Mouse (Mus musculus): Measurements from ENCODE around the gene Slc37a3. TPM values are rescaled to one million over a fixed set of nuclear protein-coding genes. Genes with fewer than 3 reads are reported as not detected.
"Not testable (repeated sequence)": the region's sequence is repeated elsewhere in the genome, so short reads cannot be mapped to it uniquely, and the experiment has no call there.

Slc37a3 gene
- 62.8 and 65.8 TPM in 2 replicates for polyA plus RNA-seq (2015; fragmentation: Nextera tagmentation; extraction: Ambion mirVana)

- ATAC-seq (replicated peaks) = peak; percentile 93
- Histone ChIP-seq H3K4me3 (peak within 1 kb of the TSS; percentile 99), H3K4me1 (peaks cover 27% of the 10 kb centered on the region), H3K4me2 (peak within 1 kb of the TSS; percentile 60), H3K9ac (peak within 1 kb of the TSS; percentile 98), H3K27ac (peak within 1 kb of the TSS; percentile 73), H3K9me3 (no peaks in the 10 kb centered on the region), H3K27me3 (replicated peaks) (peaks cover 6% of the 10 kb centered on the region; the same call in 1 of the 2 replicates), H3K36me3 (replicated peaks) (peaks cover 2% of the 10 kb centered on the region; the same call in 1 of the 2 replicates)
- under 1% methylated on average over 43 of the region's 43 CpGs for WGBS
Measured at GRCm38 (mm10) chr6:39377311-39377827, at the start of gene Slc37a3. Gene Slc37a3, minus strand, starts transcription at chr6:39377675.

DNA sequence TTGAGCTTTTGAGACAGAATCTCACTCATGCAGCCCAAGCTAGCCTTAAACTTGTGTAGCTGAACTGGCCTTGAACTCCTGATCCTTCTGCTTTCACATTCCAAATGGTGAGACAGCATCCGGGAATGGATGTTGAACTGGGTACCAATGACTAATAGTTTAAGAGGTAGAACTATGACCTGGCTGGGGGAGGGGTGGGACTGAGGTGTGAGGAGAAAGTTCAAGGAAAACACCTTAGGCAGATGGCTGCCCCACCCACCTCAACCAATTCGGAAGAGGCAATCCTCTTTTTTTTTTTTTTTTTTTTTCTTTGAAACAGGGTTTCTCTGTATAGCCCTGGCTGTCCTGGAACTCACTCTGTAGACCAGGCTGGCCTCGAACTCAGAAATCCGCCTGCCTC lies 49.2 kb upstream of the Slc37a3 start:
- ATAC-seq (replicated peaks) = no peak
- Histone ChIP-seq H3K36me3 (replicated peaks) (no peaks in the 10 kb centered on the region), H3K27ac (no peak overlapping the region), H3K4me1 (no peaks in the 10 kb centered on the region), H3K9me3 (no peaks in the 10 kb centered on the region), H3K27me3 (replicated peaks) (no peaks in the 10 kb centered on the region), H3K4me3 (no peak overlapping the region), H3K4me2 (no peak overlapping the region), H3K9ac (no peak overlapping the region)
- 86% methylated on average over 4 of the region's 4 CpGs for WGBS

GRCm38 (mm10) chr6:39425181-39425580 lies 47.7 kb upstream of the Slc37a3 start:
- Histone ChIP-seq H3K27ac (no peak overlapping the region), H3K36me3 (replicated peaks) (no peaks in the 10 kb centered on the region), H3K9me3 (no peaks in the 10 kb centered on the region), H3K27me3 (replicated peaks) (no peaks in the 10 kb centered on the region), H3K4me2 (no peak overlapping the region), H3K4me1 (0 out of 2 replicates have a peak, but pooled peaks cover 3% of the 10 kb centered on the region), H3K4me3 (no peak overlapping the region), H3K9ac (no peak overlapping the region)
- 87% methylated on average over 2 of the region's 2 CpGs for WGBS
- ATAC-seq (replicated peaks) = no peak

DNA sequence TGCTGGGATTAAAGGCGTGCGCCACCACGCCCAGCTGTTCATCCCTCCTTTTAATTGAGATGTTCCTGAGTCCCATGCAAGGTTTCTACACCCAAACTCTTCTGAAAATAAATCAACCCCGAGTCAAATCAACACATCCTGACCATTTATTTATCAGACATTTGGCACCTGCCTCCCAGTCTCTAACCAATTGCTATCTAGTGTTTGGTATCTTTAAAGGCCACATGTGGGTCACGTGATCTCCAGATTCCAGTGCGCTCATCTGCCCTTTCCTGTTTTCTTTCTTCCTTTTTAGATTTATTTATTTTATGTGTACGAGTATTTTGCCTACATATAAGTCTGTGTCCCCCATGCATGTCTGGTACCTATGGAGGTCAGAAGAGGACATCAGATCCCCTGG lies 46.2 kb upstream of the Slc37a3 start:
- H3K9ac ChIP-seq = no peak overlapping the region
- H3K4me2 ChIP-seq = no peak overlapping the region
- no peak for ATAC-seq (replicated peaks)
- H3K36me3 ChIP-seq (replicated peaks) = no peaks in the 10 kb centered on the region
- WGBS = 93% methylated on average over 7 of the region's 7 CpGs
- H3K4me3 ChIP-seq = no peak overlapping the region
- 0 out of 2 replicates have a peak, but pooled peaks cover 3% of the 10 kb centered on the region for H3K4me1 ChIP-seq
- H3K27ac ChIP-seq = no peak overlapping the region
- no peaks in the 10 kb centered on the region for H3K27me3 ChIP-seq (replicated peaks)
- no peaks in the 10 kb centered on the region for H3K9me3 ChIP-seq

GRCm38 (mm10) chr6:39423130-39423551 lies 45.7 kb upstream of the Slc37a3 start:
- no peak overlapping the region for H3K4me2 ChIP-seq
- peaks cover 7% of the 10 kb centered on the region for H3K4me1 ChIP-seq
- H3K36me3 ChIP-seq (replicated peaks) = no peaks in the 10 kb centered on the region
- no peak for ATAC-seq (replicated peaks)
- H3K27me3 ChIP-seq (replicated peaks) = no peaks in the 10 kb centered on the region
- H3K27ac ChIP-seq = no peak overlapping the region
- H3K9me3 ChIP-seq = no peaks in the 10 kb centered on the region
- 69% methylated on average over 6 of the region's 6 CpGs for WGBS
- H3K9ac ChIP-seq = no peak overlapping the region
- no peak overlapping the region for H3K4me3 ChIP-seq

GRCm38 (mm10) chr6:39420867-39421266 lies 43.4 kb upstream of the Slc37a3 start:
- H3K9ac ChIP-seq = no peak overlapping the region
- no peaks in the 10 kb centered on the region for H3K27me3 ChIP-seq (replicated peaks)
- H3K4me3 ChIP-seq = peak overlapping the region; percentile 70
- H3K9me3 ChIP-seq = no peaks in the 10 kb centered on the region
- no peak for ATAC-seq (replicated peaks)
- H3K27ac ChIP-seq = peak overlapping the region; percentile 94
- peaks cover 18% of the 10 kb centered on the region for H3K4me1 ChIP-seq
- WGBS = 44% methylated on average over 4 of the region's 4 CpGs
- H3K36me3 ChIP-seq (replicated peaks) = no peaks in the 10 kb centered on the region
- peak overlapping the region; percentile 66 for H3K4me2 ChIP-seq

DNA sequence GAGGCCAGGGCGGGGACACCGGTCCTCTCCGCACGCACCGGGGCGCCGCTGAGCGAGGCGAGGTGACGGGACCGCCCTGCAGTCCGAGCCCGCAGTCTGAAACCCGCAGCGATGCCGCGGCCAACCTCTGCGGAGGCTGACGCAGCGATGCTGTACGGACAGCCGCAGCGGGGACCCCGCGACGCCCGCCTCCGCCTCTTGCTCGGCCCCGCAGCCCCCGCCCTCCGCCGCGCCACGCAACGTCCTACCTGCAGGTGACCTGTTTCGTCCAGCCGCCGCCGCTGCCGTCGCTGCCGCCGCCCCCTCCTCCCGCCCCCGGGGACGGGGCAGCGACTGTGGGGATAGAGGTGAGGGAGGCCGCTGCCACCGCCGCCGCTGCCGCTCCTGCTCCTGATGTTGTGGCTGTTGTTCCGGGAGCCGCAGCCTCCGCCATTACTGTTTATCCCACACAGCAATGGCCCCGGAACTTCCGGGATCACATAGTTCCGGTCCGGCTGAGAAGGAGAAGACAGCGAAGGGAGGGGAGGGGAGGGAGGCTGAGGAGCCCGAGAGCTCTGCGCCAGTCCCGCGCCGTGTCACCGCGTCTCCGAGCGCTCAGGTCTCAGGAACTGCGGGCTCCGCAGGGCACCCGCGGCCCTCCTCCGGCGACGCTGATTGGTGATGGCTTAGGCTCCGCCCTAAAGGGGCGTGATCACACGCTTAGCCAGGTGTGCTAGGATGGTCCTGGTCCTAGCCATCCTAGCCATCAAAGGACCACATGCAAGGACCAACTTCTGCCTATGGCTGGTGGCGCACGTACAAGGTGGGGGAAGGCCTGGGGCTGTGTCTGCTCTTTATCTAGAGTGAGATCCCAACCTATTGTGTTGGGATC lies 42.6 kb upstream of the Slc37a3 start, which contains the start of gene Mkrn1:
Gene Mkrn1 (minus strand): TSS at position 612 of the 871 bp plus-strand sequence.
- Histone ChIP-seq H3K4me2 (peak within 1 kb of the TSS; percentile 66), H3K36me3 (replicated peaks) (no peaks in the 10 kb centered on the region), H3K4me1 (peaks cover 18% of the 10 kb centered on the region), H3K27ac (peak within 1 kb of the TSS; percentile 94), H3K27me3 (replicated peaks) (no peaks in the 10 kb centered on the region), H3K9me3 (no peaks in the 10 kb centered on the region), H3K4me3 (peak within 1 kb of the TSS; percentile 70), H3K9ac (peak within 1 kb of the TSS; percentile 90)
- under 1% methylated on average over 58 of the region's 82 CpGs for WGBS
- peak; percentile 97 for ATAC-seq (replicated peaks)

- peak overlapping the region; percentile 94 for H3K27ac ChIP-seq
Measured at GRCm38 (mm10) chr6:39419386-39419850, 41.9 kb upstream of the Slc37a3 start.

GRCm38 (mm10) chr6:39416654-39417053 lies 39.2 kb upstream of the Slc37a3 start:
- H3K9ac ChIP-seq; H3K27ac ChIP-seq; H3K9me3 ChIP-seq; H3K27me3 ChIP-seq (replicated peaks); H3K36me3 ChIP-seq (replicated peaks); ATAC-seq (replicated peaks); H3K4me2 ChIP-seq; H3K4me3 ChIP-seq: not testable (repeated sequence)
- H3K4me1 ChIP-seq = peaks cover 31% of the 10 kb centered on the region

More at GRCm38 (mm10) chr6:39419386-39419850, 41.9 kb upstream of the Slc37a3 start:
- H3K9me3 ChIP-seq = no peaks in the 10 kb centered on the region
- peak overlapping the region; percentile 66 for H3K4me2 ChIP-seq
- H3K36me3 ChIP-seq (replicated peaks) = no peaks in the 10 kb centered on the region
- WGBS = 0% methylated on average over 43 of the region's 43 CpGs
- peak overlapping the region; percentile 70 for H3K4me3 ChIP-seq
- no peaks in the 10 kb centered on the region for H3K27me3 ChIP-seq (replicated peaks)
- H3K4me1 ChIP-seq = peaks cover 22% of the 10 kb centered on the region
- no peak for ATAC-seq (replicated peaks)
- peak overlapping the region; percentile 90 for H3K9ac ChIP-seq

DNA sequence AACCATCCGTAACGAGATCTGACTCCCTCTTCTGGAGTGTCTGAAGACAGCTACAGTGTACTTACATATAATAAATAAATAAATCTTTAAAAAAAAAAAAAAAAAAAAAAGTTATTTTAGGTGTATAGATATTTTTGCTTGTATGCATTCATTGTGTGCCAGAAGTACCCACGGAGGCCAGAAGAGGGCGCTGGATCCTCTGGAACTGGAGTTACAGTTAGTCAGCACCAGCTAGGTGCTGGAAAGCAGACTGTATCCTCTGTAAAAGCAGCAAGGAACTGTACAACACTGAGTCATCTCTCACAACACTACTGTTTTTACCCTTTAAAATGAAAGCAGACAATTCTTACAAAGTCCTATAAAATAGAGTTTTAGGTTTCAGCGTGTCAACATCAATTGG lies 38.3 kb upstream of the Slc37a3 start:
- H3K4me1 ChIP-seq = peaks cover 31% of the 10 kb centered on the region
- ATAC-seq (replicated peaks) = no peak
- 50% methylated on average over 3 of the region's 5 CpGs for WGBS

GRCm38 (mm10) chr6:39414106-39414505 lies 36.6 kb upstream of the Slc37a3 start:
- H3K27me3 ChIP-seq (replicated peaks) = no peaks in the 10 kb centered on the region
- WGBS = 66% methylated on average over 1 of the region's 1 CpGs
- no peak for ATAC-seq (replicated peaks)
- H3K4me1 ChIP-seq = peaks cover 28% of the 10 kb centered on the region
- no peak overlapping the region for H3K9ac ChIP-seq
- no peaks in the 10 kb centered on the region for H3K9me3 ChIP-seq
- no peak overlapping the region for H3K4me2 ChIP-seq
- H3K27ac ChIP-seq = peak overlapping the region; percentile 23; the same call in 1 of the 2 replicates
- H3K36me3 ChIP-seq (replicated peaks) = peaks cover 6% of the 10 kb centered on the region; the same call in 1 of the 2 replicates
- H3K4me3 ChIP-seq = no peak overlapping the region

More for the DNA sequence above, 38.3 kb upstream of the Slc37a3 start:
- Histone ChIP-seq H3K27me3 (replicated peaks) (no peaks in the 10 kb centered on the region), H3K4me2 (no peak overlapping the region), H3K9me3 (no peaks in the 10 kb centered on the region), H3K36me3 (replicated peaks) (0 out of 2 replicates have a peak, but pooled peaks cover 1% of the 10 kb centered on the region), H3K27ac (no peak overlapping the region), H3K9ac (no peak overlapping the region), H3K4me3 (no peak overlapping the region)

DNA sequence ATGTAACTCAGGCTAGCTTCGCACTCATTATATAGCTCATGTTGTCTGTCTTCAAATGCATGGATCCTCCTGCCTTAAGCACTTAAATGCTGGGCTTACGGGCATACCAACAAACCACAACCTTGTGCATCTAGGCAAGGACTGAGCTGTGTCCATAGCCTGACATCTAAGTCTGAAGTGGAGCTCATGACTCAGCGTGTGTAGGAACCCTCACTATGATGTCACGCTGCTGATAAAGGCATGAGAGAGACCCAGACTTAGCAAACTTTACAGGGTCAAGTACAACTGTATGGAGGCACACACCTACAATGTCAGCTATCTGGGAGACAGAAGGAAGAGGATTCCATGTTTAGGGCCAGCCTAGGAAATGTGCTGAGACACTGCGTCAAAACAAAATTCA lies 29.0 kb upstream of the Slc37a3 start:
- Histone ChIP-seq H3K9ac (no peak overlapping the region), H3K4me1 (no peaks in the 10 kb centered on the region), H3K4me3 (no peak overlapping the region), H3K9me3 (no peaks in the 10 kb centered on the region), H3K27ac (no peak overlapping the region), H3K4me2 (no peak overlapping the region), H3K36me3 (replicated peaks) (peaks cover 31% of the 10 kb centered on the region), H3K27me3 (replicated peaks) (no peaks in the 10 kb centered on the region)
- 93% methylated on average over 5 of the region's 5 CpGs for WGBS
- no peak for ATAC-seq (replicated peaks)
